22 mouse cellular contexts compared by ENCODE assay signal in genomic region chr11:105321090-105321489, GRCm38 (mm10). TPM values are rescaled to one million over a fixed set of nuclear protein-coding genes. Genes with fewer than 3 reads are reported as not detected.
DNase-seq lines count a peak whose midpoint lies in the region; TF ChIP-seq lines count a peak whose summit lies in the region.
"Had no signal": no experiment of that assay in that cellular context is flagged by ENCODE, and none has a peak within 500 bp of the region (broad histone marks: within the 10 kb centered on the region; RNA-seq: fewer than 3 reads in every experiment).

No protein-coding gene starts in this region.

- no peaks in the 10 kb centered on the region for H3K36me3 ChIP-seq in MEL (ENCODE audit: control insufficient read depth in 1 of 2, insufficient read depth in 2 of 2, low read length in 2 of 2)
- H3K36me3 ChIP-seq: G1E had no signal

- H3K9ac ChIP-seq in MEL (ENCODE audit: control insufficient read depth, low read depth, low read length, poor library complexity, severe bottlenecking): no peak overlapping the region
- H3K9ac ChIP-seq: embryonic facial prominence, embryonic 13.5 days; embryonic facial prominence, embryonic 15.5 days; forebrain, embryonic 12.5 days had no signal

- no peak for TF ChIP-seq EP300 in MEL (IDR thresholded peaks at IDR 0.05; ENCODE audit: low read depth in 1 of 2, low read length in 2 of 2)

- no peak for TF ChIP-seq POLR2A in MEL (IDR thresholded peaks at IDR 0.05; ENCODE audit: control insufficient read depth in 1 of 2, insufficient read depth in 1 of 2, low read depth in 1 of 2, low read length in 2 of 2, poor library complexity in 1 of 2)

- peak; percentile 28 for DNase-seq in A20 (ENCODE audit: low read depth, low spot score)
- peak; percentile 38 for DNase-seq in MEL (ENCODE audit: low read depth, low spot score)
- no peak for DNase-seq in urinary bladder, postnatal 25 days (ENCODE audit: low spot score)
- DNase-seq in thymus, postnatal 36 days: no peak
- DNase-seq in layer of hippocampus, adult 2 months (ENCODE audit: low spot score in 2 of 2): no peak
- DNase-seq: adrenal gland, adult 2 months; adrenal gland, postnatal 10 days; adrenal gland, postnatal 25 days; cerebellum, adult 11 months; cerebellum, adult 18-20 months; cerebellum, adult 8-10 months; cerebellum, adult 9-11 months; cerebellum, postnatal 14 days; cerebellum, postnatal 36 days; embryo, embryonic 11 days had no signal

- TF ChIP-seq RAD21 in MEL (IDR thresholded peaks at IDR 0.05; ENCODE audit: low read depth, low read length): no peak

- TF ChIP-seq CTCF in MEL (IDR thresholded peaks at IDR 0.05 in 2 of 3, conservative IDR thresholded peaks at IDR 0.05 in 1 of 3; ENCODE audit: control insufficient read depth in 1 of 3, insufficient read depth in 1 of 3, low read depth in 2 of 3, low read length in 3 of 3, poor library complexity in 1 of 3, severe bottlenecking in 1 of 3): no peak
- TF ChIP-seq CTCF in layer of hippocampus, adult 2 months (conservative IDR thresholded peaks at IDR 0.05): no peak

- H3K4me3 ChIP-seq in MEL (ENCODE audit: control insufficient read depth in 1 of 2, insufficient read depth in 1 of 2, low read depth in 2 of 2, low read length in 2 of 2): no peak overlapping the region
- H3K4me3 ChIP-seq in layer of hippocampus, adult 2 months: no peak overlapping the region
- H3K4me3 ChIP-seq: embryonic facial prominence, embryonic 13.5 days; embryonic facial prominence, embryonic 15.5 days; erythroblast, embryonic 14.5 days; forebrain, embryonic 10.5 days; forebrain, embryonic 12.5 days had no signal

- peaks cover 2 to 13% of the 10 kb centered on the region in 2 experiments; a peak in 3 of 4 replicates for H3K27me3 ChIP-seq in MEL (ENCODE audit: control insufficient read depth in 1 of 2, insufficient read depth in 2 of 2, low read length in 2 of 2)
- H3K27me3 ChIP-seq: embryonic facial prominence, embryonic 13.5 days; embryonic facial prominence, embryonic 15.5 days; forebrain, embryonic 12.5 days had no signal

- H3K27ac ChIP-seq in MEL (ENCODE audit: control insufficient read depth, low read depth, low read length): no peak overlapping the region
- no peak overlapping the region for H3K27ac ChIP-seq in layer of hippocampus, adult 2 months
- H3K27ac ChIP-seq: embryonic facial prominence, embryonic 13.5 days; embryonic facial prominence, embryonic 15.5 days; forebrain, embryonic 10.5 days; forebrain, embryonic 12.5 days had no signal

- H3K4me1 ChIP-seq in MEL (ENCODE audit: control insufficient read depth in 1 of 2, insufficient read depth in 2 of 2, low read length in 2 of 2): no peaks in the 10 kb centered on the region
- H3K4me1 ChIP-seq: forebrain, embryonic 12.5 days had no signal

- H3K9me3 ChIP-seq in MEL (replicated peaks; ENCODE audit: insufficient read depth, low read length): no peaks in the 10 kb centered on the region
- H3K9me3 ChIP-seq: embryonic facial prominence, embryonic 13.5 days; embryonic facial prominence, embryonic 15.5 days; forebrain, embryonic 12.5 days; G1E had no signal

- no peaks in the 10 kb centered on the region for H3K79me2 ChIP-seq in MEL (ENCODE audit: control insufficient read depth, insufficient read depth, low read length, poor library complexity)

TF ChIP-seq in MEL, 35 proteins besides CTCF, POLR2A, EP300 and RAD21:
- TF ChIP-seq MXI1 (IDR thresholded peaks at IDR 0.05; ENCODE audit: low read depth, low read length) (peak; percentile 79), UBTF (IDR thresholded peaks at IDR 0.05; ENCODE audit: borderline replicate concordance, insufficient read depth, low read depth, low read length) (no peak), MAX (IDR thresholded peaks at IDR 0.05; ENCODE audit: low read length) (peak; percentile 83), MYC (IDR thresholded peaks at IDR 0.05; ENCODE audit: low read depth, low read length) (peak; percentile 91)

RNA-seq across cellular contexts. Expression of gene Mrc2, which starts 28.6 kb away (rescaled TPM):
- not detected in 2 replicates for total RNA-seq in MEL (2012; rRNA removed)
- polyA plus RNA-seq in MEL (2012; ENCODE audit: insufficient read depth in 1 of 2, insufficient read length in 2 of 2, low read depth in 1 of 2, low replicate concordance in 2 of 2, missing spikeins in 1 of 2): not detected
- 1 to 10 TPM; 4.1 to 5.7 TPM for total RNA-seq in layer of hippocampus, adult 2 months (2021)
- total RNA-seq: common myeloid progenitor, adult 5-6 weeks had no signal
- polyA plus RNA-seq: G1E had no signal

Comparison
In these comparisons a context has a peak if more than half of its experiments do, and no peak if none do; other contexts are left out.
1. DNase-seq: peak in A20 (single experiment) and MEL (single experiment); none in urinary bladder, postnatal 25 days (single experiment), thymus, postnatal 36 days (0 of 2) and layer of hippocampus, adult 2 months (0 of 2).